Mouse (Mus musculus) lung, postnatal 14 days (tissue): ENCODE measurements around the gene Tnfrsf8.
A peak's percentile ranks its signal among the peaks of the same experiment; 100 is the strongest.
"Not testable (repeated sequence)": the region's sequence is repeated elsewhere in the genome, so short reads cannot be mapped to it uniquely, and the experiment has no call there.

Experiments used
- DNase-seq: peaks from one replicate; pipeline ENCODE4 v3.0.0; 2021

Tnfrsf8 gene

DNA sequence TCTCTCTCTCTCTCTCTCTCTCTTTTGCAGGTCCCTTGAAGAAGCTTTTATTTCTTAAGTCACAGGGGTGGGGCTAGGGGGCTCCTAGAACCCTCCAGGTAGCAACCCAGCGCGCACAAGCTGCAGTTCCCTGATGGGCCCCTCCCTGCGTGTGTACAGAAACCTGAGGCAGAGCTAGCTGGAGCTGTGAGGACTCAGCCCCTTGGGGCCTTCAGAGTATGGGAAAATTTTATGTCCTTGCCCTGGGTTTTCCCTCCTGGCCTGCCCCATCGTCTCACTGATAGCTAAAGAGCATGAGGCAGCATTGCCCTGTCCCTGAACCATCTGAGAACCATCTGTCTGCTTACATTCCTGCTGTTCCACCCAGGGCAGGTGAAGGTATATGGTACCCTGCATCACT is 8.5 kb downstream of the Tnfrsf8 start:
- no peak for DNase-seq

DNA sequence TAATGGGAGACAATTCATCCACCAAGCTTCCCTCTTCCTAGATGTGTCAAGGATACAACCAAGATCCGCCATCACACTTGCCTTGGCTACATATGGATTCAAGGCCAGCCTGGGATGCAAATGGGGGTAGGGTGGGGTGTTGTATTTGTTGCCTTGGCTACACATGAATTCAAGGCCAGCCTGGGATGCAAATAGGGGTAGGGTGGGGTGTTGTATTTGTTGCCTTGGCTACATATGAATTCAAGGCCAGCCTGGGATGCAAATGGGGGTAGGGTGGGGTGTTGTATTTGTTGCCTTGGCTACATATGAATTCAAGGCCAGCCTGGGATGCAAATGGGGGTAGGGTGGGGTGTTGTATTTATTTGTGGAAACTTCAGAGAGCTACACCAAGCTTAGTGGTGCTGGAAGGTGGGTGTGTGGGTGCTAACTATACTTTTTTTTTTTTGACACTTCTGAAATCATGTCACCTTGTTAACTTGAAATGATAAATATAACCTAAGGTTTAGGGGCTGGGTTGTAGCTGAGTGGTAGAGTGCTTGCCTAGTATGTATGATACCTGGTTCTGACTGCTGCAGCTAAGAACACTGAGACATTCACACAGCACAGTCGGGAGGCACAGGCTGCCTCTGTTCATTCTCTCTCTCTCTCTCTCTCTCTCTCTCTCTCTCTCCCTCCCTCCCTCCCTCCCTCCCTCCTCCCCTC is 9.2 kb downstream of the Tnfrsf8 start:
- DNase-seq: not testable (repeated sequence)

DNA sequence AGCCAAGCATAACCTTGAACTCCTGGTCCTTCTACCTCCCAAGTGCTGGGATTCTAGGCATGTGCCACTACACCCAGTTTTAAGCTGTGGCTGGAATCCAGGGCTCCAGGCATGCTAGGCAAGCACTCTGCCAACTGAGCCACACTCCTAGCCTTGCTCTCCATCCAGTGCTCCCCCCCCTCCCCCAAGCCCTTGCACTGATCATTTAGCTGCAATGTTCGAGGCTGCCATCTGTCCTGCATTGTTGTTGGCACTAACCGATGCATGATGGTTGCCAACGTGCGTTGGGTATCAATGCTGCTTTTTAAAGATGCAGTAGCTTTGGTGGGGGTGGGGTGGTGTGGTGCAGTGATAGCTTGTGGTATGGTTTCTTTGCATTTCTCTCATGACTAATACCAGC is 10.9 kb downstream of the Tnfrsf8 start:
- DNase-seq: no peak

DNA sequence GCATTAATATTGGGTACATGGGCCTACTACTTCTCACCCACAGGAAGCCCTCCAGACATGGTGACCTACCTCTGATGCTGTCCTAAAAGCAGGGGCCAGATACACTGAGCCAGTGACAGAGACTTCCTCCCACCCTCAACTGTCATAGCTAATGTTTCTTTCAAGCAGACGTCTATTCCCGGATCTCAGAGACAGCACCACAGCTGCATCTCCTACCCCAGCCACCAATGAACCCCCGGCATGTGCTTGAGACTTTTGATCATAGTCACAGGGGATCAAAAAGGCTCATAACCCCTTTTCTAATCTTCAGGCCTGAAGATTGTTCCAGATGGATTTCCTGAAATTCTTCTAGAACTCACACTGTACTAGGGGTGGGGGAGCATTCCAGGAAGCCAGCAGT is 12.9 kb downstream of the Tnfrsf8 start:
- no peak for DNase-seq

GRCm38 (mm10) chr4:145300210-145300927 is 14.6 kb downstream of the Tnfrsf8 start:
- no peak for DNase-seq

GRCm38 (mm10) chr4:145299355-145299754 is 15.6 kb downstream of the Tnfrsf8 start:
- no peak for DNase-seq

- DNase-seq: no peak
These were observed 16.1 kb downstream of the Tnfrsf8 start for GRCm38 (mm10) chr4:145298846-145299245.

DNA sequence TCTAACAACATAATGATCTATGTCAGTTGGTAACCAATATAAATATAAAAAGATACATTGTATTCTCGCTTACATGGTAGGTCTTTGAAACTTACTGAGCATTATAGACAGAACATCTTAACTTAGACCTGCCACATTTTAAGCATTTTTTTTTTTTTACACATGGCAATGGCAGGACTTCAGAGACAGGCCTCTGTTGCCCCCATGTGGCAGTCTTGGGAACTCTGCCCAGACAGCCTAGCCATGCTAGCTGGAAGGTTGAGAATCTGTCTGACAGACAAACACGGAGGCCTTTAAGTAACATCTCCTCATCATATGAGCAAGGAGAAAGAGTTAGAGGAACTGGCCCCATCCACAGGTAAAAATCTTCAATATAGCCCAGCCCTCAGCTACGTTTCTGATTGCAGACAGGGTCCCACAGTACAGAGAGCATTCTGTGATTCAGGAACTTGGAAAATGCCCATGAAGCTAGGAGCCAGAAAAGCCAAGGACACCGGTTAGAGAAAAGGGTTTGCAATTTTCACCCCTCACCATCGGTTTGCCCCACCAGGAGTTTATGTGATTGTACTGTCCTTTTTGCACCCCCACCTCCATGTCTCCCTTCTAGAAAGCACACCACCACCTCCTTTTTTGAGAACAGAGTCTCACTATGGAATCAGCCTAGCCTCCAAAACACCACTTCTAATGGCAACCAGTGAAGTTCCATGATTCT is 19.2 kb downstream of the Tnfrsf8 start:
- DNase-seq: peak; percentile 77

DNA sequence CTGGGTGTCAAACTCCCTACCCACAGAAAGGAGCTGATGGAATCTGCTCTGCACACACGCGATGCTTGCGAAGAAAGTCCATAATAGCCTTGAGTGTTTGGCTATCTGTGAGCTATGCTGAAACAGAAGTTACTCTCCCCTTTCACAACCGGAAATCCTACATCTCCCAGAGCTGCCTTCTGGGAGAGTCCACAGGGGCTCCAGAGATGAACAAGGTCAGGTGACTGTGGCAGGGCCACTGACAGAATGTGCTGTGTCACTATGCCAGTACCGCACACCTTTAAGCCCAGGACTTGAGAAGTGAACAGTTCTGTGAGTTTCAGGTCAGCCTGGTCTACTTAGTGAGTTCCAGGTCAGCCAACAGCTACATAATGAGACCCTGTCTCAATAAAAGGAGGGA is 20.4 kb downstream of the Tnfrsf8 start:
- no peak for DNase-seq

- peak; percentile 84 for DNase-seq
These were observed 28.4 kb downstream of the Tnfrsf8 start for GRCm38 (mm10) chr4:145286369-145287120.

DNA sequence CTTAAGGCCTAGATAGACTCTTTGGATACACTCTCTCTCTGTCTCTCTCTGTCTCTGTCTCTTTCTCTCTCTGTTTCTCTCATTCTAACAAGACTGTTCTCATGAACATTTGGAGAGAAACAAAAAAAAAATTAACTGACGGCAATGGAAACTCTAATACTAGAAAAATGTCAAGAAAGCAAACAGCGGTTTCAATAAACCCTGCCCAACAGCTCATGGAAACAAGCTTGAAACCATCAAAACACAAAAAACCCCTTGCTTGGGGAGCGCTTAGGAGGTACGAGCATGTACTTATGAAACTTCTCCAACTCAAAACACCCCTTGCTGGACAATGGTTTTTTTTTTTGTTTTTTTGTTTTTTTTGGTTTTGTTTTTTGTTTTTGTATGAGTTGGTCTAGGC is 30.3 kb downstream of the Tnfrsf8 start:
- DNase-seq: no peak

GRCm38 (mm10) chr4:145283441-145283840 is 31.5 kb downstream of the Tnfrsf8 start:
- no peak for DNase-seq

DNA sequence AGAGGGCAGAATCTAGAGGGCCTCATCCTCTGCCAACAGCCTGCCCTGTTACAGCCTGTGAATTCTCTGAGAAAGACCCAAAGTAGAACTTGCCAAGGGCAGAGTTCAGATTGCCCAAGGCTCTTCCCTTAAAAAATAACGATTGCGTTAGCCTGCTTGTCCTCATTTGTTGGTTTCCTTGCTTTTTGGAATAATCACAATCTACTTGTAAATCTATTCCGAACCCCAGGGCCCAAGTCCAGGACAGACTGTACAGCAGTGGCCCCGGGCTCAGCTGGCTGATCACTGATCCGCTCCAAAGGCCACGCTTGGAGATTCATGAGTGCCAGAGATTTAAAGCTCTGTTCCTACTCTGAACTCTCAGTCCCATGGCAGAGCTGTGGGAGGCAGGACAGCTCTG is 34.0 kb downstream of the Tnfrsf8 start:
- DNase-seq: peak; percentile 30

DNA sequence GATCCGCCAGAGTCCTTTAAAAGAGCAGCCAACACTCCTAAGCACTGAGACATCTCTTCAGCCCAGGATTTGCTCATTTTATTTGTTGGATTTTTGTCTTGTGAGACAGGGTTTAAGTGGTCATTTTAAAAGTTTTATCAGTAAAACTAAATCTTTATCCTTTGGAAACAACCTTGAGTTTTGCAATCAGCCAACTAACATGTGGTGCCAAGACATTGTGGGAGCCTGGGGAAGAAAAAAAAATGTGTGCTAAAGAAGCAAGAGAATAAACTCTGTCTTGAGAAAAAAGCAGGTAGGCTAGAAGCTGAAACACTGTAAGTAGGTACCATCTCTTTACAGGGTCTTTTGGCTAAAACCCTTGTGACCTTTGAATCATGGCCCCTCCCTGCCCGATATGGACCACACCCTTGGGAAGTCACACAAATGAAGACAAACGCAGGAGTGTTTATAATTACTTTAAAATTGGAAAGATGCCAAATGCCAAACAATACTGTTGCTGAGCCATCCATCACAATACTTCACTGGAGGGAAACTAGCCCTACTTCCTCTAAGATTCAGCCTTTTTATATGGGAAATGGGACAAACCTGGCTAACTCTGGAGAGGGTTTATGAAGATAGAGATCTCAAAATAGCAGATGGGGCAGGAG is 36.1 kb downstream of the Tnfrsf8 start:
- DNase-seq: no peak

GRCm38 (mm10) chr4:145278231-145278630 is 36.7 kb downstream of the Tnfrsf8 start:
- DNase-seq: no peak

GRCm38 (mm10) chr4:145276368-145277249 is 38.4 kb downstream of the Tnfrsf8 start:
- DNase-seq: no peak

DNA sequence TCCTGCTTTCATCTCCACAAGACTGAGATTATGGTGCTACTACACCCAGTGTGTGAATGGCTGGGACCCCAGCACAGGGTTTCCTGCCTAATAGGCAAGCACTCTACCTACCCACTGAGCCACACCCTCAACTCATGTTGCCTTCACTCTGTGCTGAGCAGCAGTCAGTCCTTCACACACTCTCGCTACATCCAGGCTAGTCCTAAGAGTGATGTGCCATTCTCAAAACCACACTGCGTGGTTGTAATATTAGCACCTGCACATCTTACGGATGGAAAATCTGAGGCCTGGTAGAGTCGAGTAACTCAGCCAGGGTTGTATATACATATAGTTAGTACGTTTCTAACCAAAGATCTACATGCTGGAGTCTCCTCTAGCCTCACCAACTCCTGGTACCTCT is 40.1 kb downstream of the Tnfrsf8 start:
- no peak for DNase-seq

GRCm38 (mm10) chr4:145273923-145274322 is 41.0 kb downstream of the Tnfrsf8 start:
- no peak for DNase-seq

GRCm38 (mm10) chr4:145272763-145273162 is 42.2 kb downstream of the Tnfrsf8 start:
- peak; percentile 42 for DNase-seq

GRCm38 (mm10) chr4:145271634-145272033 is 43.3 kb downstream of the Tnfrsf8 start:
- DNase-seq: no peak

- no peak for DNase-seq
These were observed 44.8 kb downstream of the Tnfrsf8 start for GRCm38 (mm10) chr4:145270136-145270535.
